ENCODE assay signal across 28 mouse cellular contexts in genomic region chr9:62281991-62282390, GRCm38 (mm10). TPM values are rescaled to one million over a fixed set of nuclear protein-coding genes. Genes with fewer than 3 reads are reported as not detected.
DNase-seq lines count a peak whose midpoint lies in the region; ATAC-seq and TF ChIP-seq lines count a peak whose summit lies in the region.
"Had no signal": no experiment of that assay in that cellular context is flagged by ENCODE, and none has a peak within 500 bp of the region (broad histone marks: within the 10 kb centered on the region; RNA-seq: fewer than 3 reads in every experiment).

Gene Spesp1, minus strand, starts transcription at chr9:62282208.

- 71% methylated on average over 27 of the region's 27 CpGs for WGBS in heart, embryonic 10.5 days

- H3K36me3 ChIP-seq in heart, embryonic 10.5 days = no peaks in the 10 kb centered on the region
- no peaks in the 10 kb centered on the region for H3K36me3 ChIP-seq in E14TG2a.4 (ENCODE audit: insufficient read depth, low read length)
- H3K36me3 ChIP-seq: hindbrain, embryonic 10.5 days had no signal

- no peak for ATAC-seq in cerebellum, adult (ENCODE audit: insufficient number of reproducible peaks, low FRiP score, low TSS enrichment)
- ATAC-seq: activated CD4-positive, CD25-positive, alpha-beta regulatory T cell, adult 4 months; forebrain, embryonic 16.5 days; intestine, embryonic 16.5 days had no signal

- H3K9me3 ChIP-seq in heart, embryonic 10.5 days = no peaks in the 10 kb centered on the region
- no peaks in the 10 kb centered on the region for H3K9me3 ChIP-seq in E14TG2a.4 (ENCODE audit: low read length)
- H3K9me3 ChIP-seq: hindbrain, embryonic 10.5 days had no signal

- TF ChIP-seq CTCF in E14TG2a.4 (conservative IDR thresholded peaks at IDR 0.05; ENCODE audit: low read length) = no peak

- H3K4me3 ChIP-seq in heart, embryonic 10.5 days = no peak within 1 kb of the TSS
- H3K4me3 ChIP-seq in E14TG2a.4 (replicated peaks; ENCODE audit: low read length) = peak within 1 kb of the TSS; percentile 68
- H3K4me3 ChIP-seq: gastrocnemius, adult 2 months; hindbrain, embryonic 10.5 days had no signal

- 0 out of 2 replicates have a peak, but pooled peaks cover 4% of the 10 kb centered on the region for H3K4me1 ChIP-seq in heart, embryonic 10.5 days
- H3K4me1 ChIP-seq in E14TG2a.4 (replicated peaks; ENCODE audit: low read depth, low read length) = peaks cover 14% of the 10 kb centered on the region

- peaks cover 5% of the 10 kb centered on the region for H3K27me3 ChIP-seq in heart, embryonic 10.5 days (ENCODE audit: insufficient read depth, poor library complexity, severe bottlenecking)
- peaks cover 25% of the 10 kb centered on the region for H3K27me3 ChIP-seq in E14TG2a.4 (ENCODE audit: insufficient read depth, low read length)
- H3K27me3 ChIP-seq: CH12.LX had no signal

- peak; percentile 69 for DNase-seq in heart, embryonic 10.5 days (ENCODE audit: low spot score)
- DNase-seq in heart, adult 18-20 months = no peak
- DNase-seq in ES-CJ7 (ENCODE audit: low read depth, low spot score) (peak; percentile 59), ZHBTc4 (ENCODE audit: low read depth, low spot score) (peak; percentile 72)
- no peak for DNase-seq in urinary bladder, postnatal 14 days (ENCODE audit: low spot score)
- no peak for DNase-seq in gastrocnemius, adult 18-20 months (ENCODE audit: low spot score)
- DNase-seq: adrenal gland, postnatal 14 days; cerebellum, adult 18-20 months; cerebellum, adult 9-11 months; cerebellum, postnatal 36 days; gastrocnemius, adult 2 months; gastrocnemius, postnatal 25 days; kidney, adult 2 months had no signal

- no peak within 1 kb of the TSS for H3K27ac ChIP-seq in heart, embryonic 10.5 days
- H3K27ac ChIP-seq: gastrocnemius, adult 2 months; hindbrain, embryonic 10.5 days; hindbrain, embryonic 14.5 days had no signal

RNA-seq across cellular contexts. Expression of gene Spesp1, which starts in this region (rescaled TPM):
- not detected in 2 replicates for polyA plus RNA-seq in heart, embryonic 10.5 days (2016; fragmentation: Nextera tagmentation; extraction: Ambion mirVana)
- total RNA-seq in heart, adult 18-20 months (2021) = not detected
- total RNA-seq in gastrocnemius, adult 18-20 months (2021) = not detected
- total RNA-seq: adrenal gland, adult 18-20 months; adrenal gland, postnatal 14 days; CH12.LX; gastrocnemius, adult 2 months; gastrocnemius, postnatal 25 days; granulocyte monocyte progenitor cell, adult 5-6 weeks; heart, postnatal 25 days had no signal
- polyA plus RNA-seq: activated CD4-positive, CD25-positive, alpha-beta regulatory T cell, adult 4 months; embryonic facial prominence, embryonic 11.5 days; forebrain, embryonic 11.5 days; forebrain, embryonic 16.5 days; heart, embryonic 11.5 days; heart, embryonic 16.5 days; hindbrain, embryonic 10.5 days; hindbrain, embryonic 14.5 days; intestine, embryonic 16.5 days; kidney, adult 2 months had no signal

Comparison
In these comparisons a context has a peak if more than half of its experiments do, and no peak if none do; other contexts are left out.
1. Peak in DNase-seq in heart, embryonic 10.5 days; RNA of the gene not detected or under 1 TPM.
2. DNase-seq: peak in ES-CJ7 (single experiment) and ZHBTc4 (single experiment); none in heart, adult 18-20 months (0 of 2), urinary bladder, postnatal 14 days (single experiment) and gastrocnemius, adult 18-20 months (single experiment).